Mouse (Mus musculus) lung, postnatal 25 days (tissue): ENCODE results near the gene Tsga10.

ENCODE experiments used
- DNase-seq: peaks from one replicate; pipeline ENCODE4 v3.0.0; 2022; ENCODE audit warnings: low spot score

Gene Tsga10

DNA sequence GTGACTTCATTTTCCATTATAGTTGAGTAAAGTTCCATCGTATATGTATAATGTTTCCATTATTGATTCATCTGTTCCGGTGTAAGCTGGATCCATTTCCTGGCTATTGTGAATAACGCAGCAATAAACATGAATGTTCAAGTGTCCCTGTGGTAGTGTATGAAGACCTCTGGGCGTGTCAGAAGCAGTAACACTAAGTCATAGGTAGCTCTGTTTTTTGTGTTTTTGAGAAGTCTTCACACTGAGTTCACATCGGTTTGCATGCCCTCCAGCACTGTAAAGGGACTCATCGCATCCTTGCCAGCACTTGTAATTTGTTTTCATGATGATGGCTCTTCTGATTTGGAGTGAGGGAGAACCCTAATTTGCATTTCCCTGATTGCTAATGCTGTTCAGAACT, at the start of gene Tsga10:
TSS of gene Tsga10 (minus strand) at position 144 of the 400 bp plus-strand sequence.
- DNase-seq, result no peak

DNA sequence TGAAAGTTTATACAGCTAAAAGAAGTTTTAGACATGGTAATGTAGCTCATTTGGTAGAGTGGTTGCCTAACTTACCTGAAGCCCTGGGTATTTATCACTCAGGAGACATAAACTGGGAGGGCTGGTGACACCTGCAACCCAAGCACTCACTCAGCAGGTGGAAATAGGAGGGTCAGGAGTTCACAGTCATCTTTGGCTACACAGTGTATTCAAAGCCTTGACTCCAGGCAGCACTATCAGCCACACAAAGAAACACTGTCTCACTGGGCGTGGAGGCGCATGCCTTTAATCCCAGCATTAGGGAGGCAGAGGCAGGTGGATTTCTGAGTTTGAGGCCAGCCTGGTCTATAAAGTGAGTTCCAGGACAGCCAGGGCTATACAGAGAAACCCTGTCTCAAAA, 46.5 kb upstream of the Tsga10 start:
- no peak for DNase-seq

DNA sequence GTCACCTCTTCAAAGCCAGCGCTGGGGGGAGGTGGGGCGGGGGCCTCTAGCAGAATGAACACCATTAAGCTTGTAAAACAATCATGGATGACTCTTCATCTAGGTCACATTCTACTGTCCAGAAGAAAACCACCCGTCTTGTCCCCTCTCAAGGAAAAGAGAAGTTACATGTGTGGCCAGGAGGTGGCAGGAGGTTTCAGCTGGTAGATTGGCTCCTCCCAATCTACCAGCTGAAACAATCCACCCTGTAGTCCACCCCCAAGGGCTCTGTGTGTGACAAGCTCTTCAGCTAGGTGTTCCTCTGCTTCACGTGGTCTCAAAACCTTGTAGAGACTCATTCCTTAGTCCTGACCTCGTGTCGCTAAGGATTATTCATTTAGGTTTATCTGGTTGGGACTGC, 36.9 kb upstream of the Tsga10 start:
- no peak for DNase-seq

DNA sequence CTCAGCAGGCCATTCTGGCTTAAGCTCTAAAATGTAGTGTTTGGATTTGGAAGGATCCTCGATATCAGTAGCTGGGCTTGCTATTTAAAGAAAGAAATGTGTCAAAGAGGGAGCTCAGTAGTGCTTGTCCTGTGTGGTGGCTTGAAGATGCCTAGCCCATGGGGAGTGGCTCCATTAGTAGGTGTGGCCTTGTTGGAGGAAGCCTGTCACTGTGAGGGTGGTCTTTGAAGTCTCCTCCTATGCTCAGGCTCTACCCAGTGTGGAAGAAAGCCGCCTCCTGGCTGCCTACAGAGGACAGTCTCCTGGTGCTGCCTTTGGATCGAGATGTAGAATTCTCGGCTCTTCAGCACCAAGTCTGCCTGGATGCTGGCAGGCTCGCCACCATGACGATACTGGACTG, 34.1 kb upstream of the Tsga10 start:
- no peak for DNase-seq

DNA sequence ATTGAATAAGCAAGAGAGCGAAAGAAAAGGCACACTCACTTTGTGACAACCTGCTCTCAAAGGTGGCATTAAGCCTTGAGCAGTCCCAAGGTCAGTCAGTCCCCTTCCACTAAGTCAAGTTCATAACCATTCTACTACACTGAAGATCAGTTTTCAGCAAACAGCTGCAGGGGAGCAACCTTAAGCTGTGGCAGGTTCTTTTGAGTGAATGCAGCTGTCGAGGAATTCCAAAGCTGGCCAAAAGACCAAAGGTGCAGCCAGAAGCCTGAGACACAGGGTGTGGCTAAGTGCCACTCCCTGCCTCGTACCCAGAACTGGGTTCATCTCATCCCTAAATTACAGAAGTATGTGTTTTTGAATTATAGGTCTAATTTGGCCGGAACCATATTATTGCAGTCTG, 33.6 kb upstream of the Tsga10 start:
- no peak for DNase-seq

DNA sequence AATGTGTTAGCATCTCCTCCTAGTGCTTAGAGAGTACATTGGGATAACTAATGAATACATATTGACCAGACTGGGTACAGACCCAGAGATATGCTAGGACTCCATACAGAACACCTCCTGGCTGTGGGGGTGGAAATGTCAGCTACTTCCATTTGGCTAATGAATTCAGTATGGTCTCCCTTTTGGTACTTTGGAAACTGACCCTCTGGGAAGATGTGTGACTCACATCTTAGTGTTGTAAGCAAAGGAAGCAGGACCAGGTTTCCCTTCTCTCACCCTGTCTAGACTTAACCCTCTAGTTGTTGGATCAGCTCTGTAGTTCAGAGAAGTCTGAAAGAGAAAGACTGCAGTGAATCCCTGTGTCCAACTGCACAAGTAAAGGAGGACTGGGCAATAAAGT, 28.4 kb upstream of the Tsga10 start:
- no peak for DNase-seq

DNA sequence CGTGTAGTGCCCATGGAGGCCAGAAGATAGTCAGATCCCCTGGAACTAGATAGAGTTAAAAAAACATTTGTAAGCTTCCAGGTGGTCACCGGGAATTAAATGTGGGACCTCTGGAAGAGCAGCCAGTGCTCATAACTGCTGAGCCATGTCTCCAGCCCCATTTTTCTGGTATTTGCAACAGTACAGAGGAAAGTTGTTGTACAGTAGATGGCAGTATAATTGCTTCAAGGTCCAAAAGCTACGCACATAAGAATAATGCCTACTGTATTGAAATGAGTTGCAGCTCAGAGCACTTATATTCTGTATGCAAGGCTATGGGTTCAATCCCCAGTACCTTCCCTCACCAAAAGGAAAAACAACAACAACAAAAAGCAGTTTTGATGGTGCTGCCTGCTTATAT, 25.2 kb upstream of the Tsga10 start:
- DNase-seq, result no peak

DNA sequence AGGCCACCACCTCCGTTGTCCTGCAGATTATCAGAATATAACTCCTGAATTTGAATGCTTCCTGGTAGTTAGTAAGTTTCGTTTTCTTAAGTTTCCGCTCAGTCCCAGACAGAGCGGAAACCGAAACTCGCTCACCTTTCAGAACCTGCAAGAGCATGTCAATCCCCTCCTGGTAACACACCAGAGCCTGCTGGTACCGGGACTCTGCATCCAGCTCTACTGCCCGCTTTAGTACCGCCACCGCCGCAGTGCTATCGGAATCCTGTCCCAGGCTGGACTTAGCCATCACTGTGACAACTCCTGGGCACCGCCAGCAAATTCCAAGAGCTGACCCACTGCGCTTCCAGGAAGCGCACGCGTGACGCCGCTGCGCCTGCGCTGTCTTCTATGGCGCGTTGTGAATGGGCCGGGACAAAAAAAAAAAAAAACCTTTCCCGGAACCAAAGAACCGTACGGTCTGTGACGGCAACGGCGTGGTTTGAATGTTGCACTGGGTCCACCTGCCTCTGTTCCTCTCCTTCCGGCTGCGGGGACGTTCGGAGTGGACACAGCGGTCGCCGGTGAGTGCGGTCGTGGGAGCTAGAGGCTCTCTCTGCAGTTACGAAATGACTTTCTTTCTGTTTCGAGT, 23.9 kb upstream of the Tsga10 start, which contains the start of the genes Mitd1 and Mrpl30:
TSS of gene Mitd1 (minus strand) at position 387 of the 628 bp plus-strand sequence.
TSS of gene Mrpl30 (plus strand) at position 453 of the 628 bp plus-strand sequence.
- DNase-seq, result peak; percentile 91

DNA sequence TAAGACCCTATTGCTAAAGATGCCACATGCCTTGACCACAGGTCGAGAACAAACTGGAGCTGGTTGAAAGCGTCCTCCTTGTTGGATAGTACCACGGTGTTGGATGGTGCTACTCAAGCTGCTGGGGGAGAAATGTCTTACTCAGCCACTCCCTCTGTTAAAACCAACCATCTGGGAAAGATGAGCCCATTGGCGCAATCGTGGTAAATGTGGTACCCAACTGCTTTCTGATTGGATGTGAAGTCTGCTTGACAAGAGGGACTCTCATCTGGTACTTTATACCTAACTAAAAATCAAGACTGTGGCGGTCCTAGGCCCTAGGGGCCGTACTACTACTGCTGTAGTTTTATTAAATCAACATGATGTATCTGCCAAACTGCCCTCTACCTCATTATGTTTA, 23.0 kb upstream of the Tsga10 start:
- no peak for DNase-seq

DNA sequence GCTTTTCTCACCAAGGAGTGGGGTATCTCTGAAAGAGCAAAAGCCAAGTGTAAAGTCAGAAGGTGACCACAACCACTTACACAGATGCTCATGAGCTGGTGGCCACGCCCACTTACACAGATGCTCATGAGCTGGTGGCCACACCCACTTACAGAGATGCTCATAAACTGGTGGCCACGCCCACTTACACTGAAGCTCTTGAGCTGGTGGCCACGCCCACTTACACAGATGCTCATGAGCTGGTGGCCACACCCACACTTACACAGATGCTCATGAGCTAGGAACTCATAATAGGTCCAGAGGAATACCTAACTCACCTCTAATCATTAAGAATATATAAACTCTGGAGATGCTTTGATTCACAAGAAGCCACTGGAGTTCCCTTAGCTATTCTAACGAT, 18.2 kb upstream of the Tsga10 start:
- DNase-seq, result no peak

DNA sequence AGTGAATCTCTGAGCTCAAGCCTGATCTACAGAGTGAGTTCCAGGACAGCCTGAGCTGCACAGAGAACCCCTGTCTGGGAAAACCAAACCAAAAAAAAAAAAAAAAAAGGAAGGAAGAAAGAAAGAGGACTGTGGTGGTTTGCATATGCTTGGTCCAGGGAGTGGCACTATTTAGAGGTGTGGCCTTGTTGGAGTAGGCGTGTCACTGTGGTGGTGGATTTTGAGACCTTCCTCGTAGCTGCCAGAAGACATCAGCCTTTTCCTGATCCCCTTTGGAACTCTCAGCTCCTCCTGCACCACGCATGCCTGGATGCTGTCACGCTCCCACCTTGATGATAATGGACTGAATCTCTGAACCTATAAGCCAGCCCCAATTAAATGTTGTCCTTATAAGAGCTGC, 17.2 kb upstream of the Tsga10 start:
- DNase-seq, result no peak

DNA sequence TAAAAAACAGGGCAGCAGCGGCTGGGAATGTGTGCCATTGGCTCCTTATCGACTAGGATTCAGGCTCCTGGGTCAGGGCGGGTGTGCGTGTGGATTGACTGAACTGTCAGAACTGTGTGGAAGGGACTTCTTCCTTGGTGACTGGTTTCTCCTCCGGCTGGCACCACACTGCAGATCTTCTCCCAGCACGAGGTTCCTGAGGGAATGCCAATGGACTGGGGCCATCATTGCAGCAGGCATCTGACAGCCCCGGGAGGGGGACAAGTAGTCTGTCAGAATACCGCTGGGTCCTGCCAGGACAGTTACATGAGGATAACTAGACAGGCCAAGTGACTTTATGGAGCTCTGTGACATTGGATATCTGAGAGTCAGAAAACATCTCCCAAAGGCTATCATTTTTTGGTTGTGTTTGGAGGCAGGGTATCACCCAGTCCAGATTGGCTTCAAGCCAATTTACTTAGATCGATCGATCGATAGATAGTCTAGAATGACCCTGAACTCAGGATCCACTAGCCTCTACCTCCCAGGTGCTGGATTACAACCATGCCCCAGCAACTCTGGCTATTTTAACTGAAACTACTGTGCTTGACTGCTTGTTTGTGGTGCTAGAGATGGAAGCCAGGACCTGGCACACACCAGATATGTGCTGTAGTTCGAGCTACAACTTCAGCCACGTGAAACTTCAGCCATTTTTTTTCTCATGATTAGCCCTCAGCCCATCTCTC, 11.7 kb upstream of the Tsga10 start:
- DNase-seq, result no peak

DNA sequence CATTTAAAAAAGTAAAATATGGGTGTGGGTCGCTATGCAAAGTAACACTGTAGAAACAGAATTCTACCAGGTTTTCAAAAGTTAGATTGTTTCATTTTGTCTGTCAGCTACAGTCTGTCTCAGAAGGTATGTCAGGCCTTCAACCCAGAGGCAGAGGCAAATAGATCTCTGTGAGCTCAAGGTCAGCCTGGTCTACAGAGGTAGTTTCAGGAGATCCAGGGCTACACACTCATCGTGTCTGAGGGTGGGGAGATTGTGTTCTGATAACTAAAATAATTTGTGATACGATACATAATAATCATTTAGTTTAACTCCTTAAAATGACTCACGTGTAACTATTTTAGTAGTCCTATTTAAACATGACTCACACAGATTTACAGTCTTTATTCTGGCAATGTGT, 6.9 kb upstream of the Tsga10 start:
- DNase-seq, result no peak

DNA sequence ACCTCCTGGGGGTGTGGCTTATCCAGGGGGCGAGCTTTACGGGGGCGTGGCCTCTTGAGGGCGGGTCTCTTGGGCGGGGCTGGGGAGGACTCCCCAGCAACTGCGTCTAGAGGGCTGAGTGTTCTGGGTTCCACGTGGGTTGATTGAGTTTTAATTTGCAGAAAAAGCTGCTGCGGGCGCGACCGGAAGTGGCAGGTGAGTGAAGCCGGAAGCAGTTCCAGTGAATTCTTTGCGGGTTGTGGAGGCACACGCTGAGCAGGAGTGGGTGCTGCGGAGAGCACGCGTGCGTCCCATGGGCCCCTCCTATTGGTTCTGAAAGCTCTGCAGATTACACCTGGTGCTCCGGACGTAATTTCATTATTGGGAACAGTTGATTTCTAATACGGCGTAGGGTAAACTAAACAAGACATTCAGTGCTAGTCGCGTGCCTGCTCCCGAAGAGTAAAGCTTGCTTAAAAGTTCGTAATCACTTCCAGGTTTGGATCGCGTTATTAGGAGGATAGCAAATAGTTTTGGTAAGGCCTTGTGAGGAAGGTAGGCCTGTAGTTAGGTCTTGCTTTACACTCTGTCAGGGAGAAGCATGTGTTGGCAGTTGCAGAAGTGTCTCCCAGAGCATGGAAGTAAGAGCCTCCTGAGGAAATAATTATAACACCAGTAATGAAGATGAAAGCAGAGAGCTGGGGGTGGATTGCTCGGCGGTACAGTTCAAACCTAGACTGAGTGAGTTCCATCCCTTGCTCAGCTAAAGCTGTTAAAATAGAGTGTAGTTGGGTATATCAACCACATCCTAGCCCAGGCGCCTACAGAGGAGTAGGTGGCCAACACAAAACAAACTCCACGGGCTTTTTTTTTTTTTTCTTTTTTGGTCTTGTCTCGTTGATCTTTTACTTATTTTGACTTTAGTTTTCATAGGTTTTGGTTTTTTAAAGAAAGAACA, 6.2 kb upstream of the Tsga10 start:
- DNase-seq, result peak; percentile 82

DNA sequence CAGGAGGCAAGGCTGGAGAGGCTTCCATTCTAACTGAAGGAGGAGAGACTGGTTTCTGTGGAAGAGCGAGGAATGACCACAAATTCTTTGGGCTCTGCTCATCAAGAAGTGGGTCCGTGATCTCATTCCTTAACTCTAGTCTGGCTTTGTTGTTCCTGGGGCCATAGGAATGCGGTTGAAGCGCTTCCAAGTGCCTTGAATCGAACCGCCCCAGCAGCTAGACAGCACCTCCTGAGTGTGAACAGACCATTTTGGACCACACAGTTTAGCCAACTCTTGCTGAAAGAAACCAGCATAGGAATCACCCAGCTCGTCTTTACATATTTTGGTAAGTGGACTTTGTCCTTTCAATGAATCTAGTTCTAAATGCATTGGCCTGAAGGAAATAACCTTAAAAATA, 5.5 kb upstream of the Tsga10 start, which contains the start of gene Lipt1:
TSS of gene Lipt1 (plus strand) at position 35 of the 400 bp plus-strand sequence.
- peak; percentile 42 for DNase-seq

DNA sequence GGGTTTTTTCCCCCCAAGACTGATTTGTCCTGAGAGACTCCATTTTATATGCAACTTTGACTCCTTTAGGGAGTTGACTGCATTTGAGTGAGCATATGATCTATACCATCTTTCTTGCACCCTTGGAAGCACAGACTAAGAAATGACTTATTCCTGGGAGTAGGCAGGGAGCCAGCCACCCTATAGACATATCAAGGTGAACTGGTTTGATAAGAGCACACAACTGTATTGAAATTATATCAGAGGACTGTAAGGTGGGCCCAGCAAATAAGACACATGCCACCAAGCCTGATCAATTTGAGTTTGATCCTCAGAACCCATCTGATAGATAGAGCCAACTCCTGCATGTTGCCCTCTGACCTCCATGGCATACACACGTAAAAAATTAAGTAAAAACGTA, 3.1 kb upstream of the Tsga10 start:
- DNase-seq, result no peak

DNA sequence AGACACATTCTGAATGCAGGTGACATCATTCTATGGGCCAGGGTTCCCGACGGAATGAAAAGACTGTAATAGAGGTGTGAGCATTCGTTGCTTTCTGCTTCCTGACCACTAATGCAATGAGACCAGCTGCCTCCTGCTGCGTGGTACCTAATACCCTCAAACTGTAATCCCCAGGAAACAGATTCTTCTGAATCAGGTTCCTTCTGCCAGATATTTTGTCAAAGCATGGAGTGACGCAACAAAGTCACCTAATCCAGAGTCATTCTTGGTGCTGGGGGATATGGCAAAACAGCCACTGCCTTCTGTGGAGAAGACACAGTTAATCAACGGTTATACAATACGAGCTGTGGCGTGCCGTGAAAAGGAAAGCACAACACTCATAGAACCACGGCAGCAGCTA, 2.4 kb upstream of the Tsga10 start:
- no peak for DNase-seq

DNA sequence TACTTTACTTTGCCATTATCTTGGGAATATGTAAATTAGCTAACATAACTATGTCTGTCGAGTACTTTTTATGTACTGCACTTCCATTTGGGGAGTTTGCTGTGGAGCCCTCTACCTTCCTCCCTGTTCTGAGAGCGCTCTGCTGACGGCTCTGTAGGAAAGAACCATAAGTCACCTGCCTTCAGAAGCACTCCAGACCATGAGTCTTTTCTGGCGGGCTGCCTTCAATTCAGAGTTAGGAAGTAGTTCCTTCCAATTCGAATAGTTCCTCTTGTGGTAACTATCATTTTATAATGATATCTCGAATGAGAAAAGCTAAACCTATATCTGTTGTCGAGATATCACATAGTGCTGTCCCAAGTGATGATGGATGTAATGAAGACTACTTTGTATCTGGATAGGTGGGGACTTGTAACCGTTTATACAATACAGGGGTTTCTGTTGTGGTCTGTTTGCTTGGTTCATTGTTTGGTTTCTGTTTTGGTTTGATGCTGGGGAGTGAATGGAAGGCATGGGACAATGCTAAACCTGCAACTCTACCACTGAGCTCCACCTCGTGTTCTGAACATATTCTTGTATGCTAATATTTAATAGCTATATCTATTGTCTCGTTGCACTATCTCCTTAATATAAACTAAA, 1.6 kb upstream of the Tsga10 start:
- DNase-seq, result no peak

DNA sequence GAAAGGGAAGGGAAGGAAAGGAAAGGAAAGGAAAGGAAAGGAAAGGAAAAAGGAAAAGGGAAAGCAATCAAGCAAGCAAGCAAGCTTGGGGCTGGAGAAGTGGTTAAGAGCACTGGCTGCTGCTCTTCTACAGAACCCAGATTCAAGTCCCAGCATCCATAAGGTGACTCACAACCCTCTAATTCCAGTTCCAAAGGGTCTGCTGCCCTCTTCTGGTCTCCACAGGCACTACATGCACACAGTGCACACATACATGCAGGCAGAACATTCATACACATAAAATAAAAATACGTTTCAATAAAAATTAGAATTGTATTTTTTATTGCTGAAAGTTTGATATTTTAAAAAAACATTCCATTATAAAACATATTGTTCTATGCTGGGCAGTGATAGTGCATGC, 827 bp upstream of the Tsga10 start:
- DNase-seq, result peak; percentile 31

DNA sequence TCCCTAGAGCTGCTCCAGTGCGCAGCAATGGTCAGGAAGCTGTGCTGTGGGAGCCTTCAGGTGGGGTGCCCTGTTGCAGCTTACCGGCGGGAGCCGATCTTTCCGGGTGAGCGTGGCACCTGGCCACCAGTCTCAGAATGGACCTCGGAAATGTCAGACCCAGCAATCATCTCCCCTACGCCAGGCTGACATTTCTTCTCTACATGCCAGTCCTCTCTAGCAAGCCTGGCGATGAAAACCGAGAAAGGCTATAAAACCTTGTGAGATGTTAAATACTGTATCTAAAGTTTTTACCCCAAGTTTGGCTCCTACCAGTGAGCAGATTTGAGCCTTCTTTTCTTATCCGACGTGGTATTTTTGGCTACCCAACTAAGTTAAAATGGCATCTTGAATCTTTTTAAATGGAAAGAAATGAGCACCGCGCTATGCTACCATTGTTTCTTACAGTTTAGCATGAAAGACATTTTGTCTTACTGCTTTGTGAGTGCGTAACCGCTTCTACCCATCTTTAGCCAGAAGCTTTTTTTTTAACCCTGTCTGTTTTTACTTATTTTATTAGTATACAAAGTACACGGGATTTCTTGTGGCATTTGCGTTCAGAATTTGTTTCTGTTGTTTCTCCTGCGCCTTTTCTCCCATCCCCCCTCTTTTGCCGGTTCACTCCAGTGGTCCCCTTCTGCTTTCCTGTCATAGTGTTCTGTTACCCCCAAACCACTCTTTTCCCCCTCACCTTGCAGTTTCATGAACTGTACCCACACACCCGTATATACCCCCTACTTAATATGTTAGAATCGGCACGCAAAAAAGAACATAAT, 621 bp downstream of the Tsga10 start:
- no peak for DNase-seq
